Mouse (Mus musculus) embryonic fibroblast, embryonic 13.5 days (primary cell): ENCODE measurements around the gene Fstl4.

ENCODE experiments used
- CTCF ChIP-seq: IDR thresholded peaks from 2 replicates; pipeline ENCODE4 v1.5.1; 2011; ENCODE audit warnings: mild to moderate bottlenecking, control low read depth, low read length, moderate library complexity, borderline replicate concordance; ENCODE audit not compliant: insufficient read depth
- POLR2A ChIP-seq: IDR thresholded peaks from 2 replicates; pipeline ENCODE4 v1.6.1; 2011; ENCODE audit warnings: low read depth, mild to moderate bottlenecking, control low read depth, low read length, moderate library complexity

GRCm38 (mm10) chr11:53024403-53024802, 260.0 kb downstream of the Fstl4 start:
- TF ChIP-seq CTCF (no peak), POLR2A (no peak)
